Mouse (Mus musculus) kidney, postnatal 0 days (tissue): ENCODE results near the gene Tbrg1. TPM values are rescaled to one million over a fixed set of nuclear protein-coding genes. Genes with fewer than 3 reads are reported as not detected.
A peak's percentile ranks its signal among the peaks of the same experiment; 100 is the strongest.

Experiments used
- ATAC-seq: fragments of 200-750 bp; cut with Nextera tagmentation; replicated peaks from 2 replicates; pipeline ENCODE4 v1.8.0; 2017; ENCODE audit warnings: low read depth, moderate number of reproducible peaks, moderate TSS enrichment, moderate library complexity; ENCODE audit not compliant: low FRiP score
- DNase-seq: peaks from one replicate; pipeline ENCODE4 v3.0.0-alpha.2; 2016; ENCODE audit warnings: low spot score
- H3K27ac ChIP-seq: fragments of 300-500 bp; sonication (generic); 2 replicates; pipeline ENCODE4 v1.5.1; 2014; ENCODE audit warnings: mild to moderate bottlenecking
- H3K27me3 ChIP-seq: fragments of 300-500 bp; sonication (generic); 2 replicates; pipeline ENCODE4 v1.6.1; 2014; ENCODE audit warnings: low read length, mixed read lengths; ENCODE audit not compliant: insufficient read depth
- H3K36me3 ChIP-seq: fragments of 300-500 bp; sonication (generic); 2 replicates; pipeline ENCODE4 v1.6.1; 2014; ENCODE audit warnings: low read length, mixed read lengths; ENCODE audit not compliant: insufficient read depth
- H3K4me1 ChIP-seq: fragments of 300-500 bp; sonication (generic); replicated peaks from 2 replicates; pipeline ENCODE4 v1.6.1; 2014; ENCODE audit warnings: antibody characterized with exemption, low read length, mixed read lengths; ENCODE audit not compliant: insufficient read depth
- H3K4me2 ChIP-seq: fragments of 300-500 bp; sonication (generic); 2 replicates; pipeline ENCODE4 v1.6.1; 2014; ENCODE audit warnings: mild to moderate bottlenecking, low read length, moderate library complexity, mixed read lengths
- H3K4me3 ChIP-seq: fragments of 300-500 bp; sonication (generic); replicated peaks from 2 replicates; pipeline ENCODE4 v1.5.1; 2014; ENCODE audit warnings: low read depth, low read length
- H3K9ac ChIP-seq: fragments of 300-500 bp; sonication (generic); 2 replicates; pipeline ENCODE4 v1.6.1; 2014; ENCODE audit warnings: low read depth, low read length
- H3K9me3 ChIP-seq: fragments of 300-500 bp; sonication (generic); replicated peaks from 2 replicates; pipeline ENCODE4 v1.6.1; 2016; ENCODE audit warnings: low read length, inconsistent platforms, mixed read lengths
- CTCF ChIP-seq: IDR thresholded peaks from 2 replicates; pipeline ENCODE4 v1.5.1; 2016; ENCODE audit warnings: antibody characterized with exemption, low read depth, mild to moderate bottlenecking, moderate library complexity
- WGBS: fragments of 180-500 bp; shearing (Covaris S2); extraction: QIAGEN DNeasy Blood & Tissue Kit; methylation state at CpG from one replicate; pipeline ENCODE4 v1.1.7; 2014; 5-methylcytosine and 5-hydroxymethylcytosine counted together
- polyA plus RNA-seq: library from polyadenylated mRNA; unstranded; fragments of >200 nt; fragmentation: Nextera tagmentation; extraction: Ambion mirVana; gene quantifications from 2 replicates; pipeline ENCODE4 v1.2.1, GENCODE M21; 2015

Tbrg1 gene
- 135 and 144 TPM in 2 replicates for polyA plus RNA-seq

GRCm38 (mm10) chr9:37656931-37657481 is at the start of gene Tbrg1:
Gene Tbrg1, minus strand, starts transcription at chr9:37657312.
- H3K4me2 ChIP-seq, result peak within 1 kb of the TSS; percentile 84
- no peaks in the 10 kb centered on the region for H3K9me3 ChIP-seq
- H3K36me3 ChIP-seq, result peaks cover 20% of the 10 kb centered on the region
- TF ChIP-seq CTCF, result no peak
- peak within 1 kb of the TSS; percentile 60 for H3K9ac ChIP-seq
- H3K27me3 ChIP-seq, result no peaks in the 10 kb centered on the region
- peak within 1 kb of the TSS; percentile 78 for H3K4me3 ChIP-seq
- WGBS, result under 1% methylated on average over 36 of the region's 36 CpGs
- H3K4me1 ChIP-seq, result 0 out of 2 replicates have a peak, but pooled peaks cover 3% of the 10 kb centered on the region
- H3K27ac ChIP-seq, result peak within 1 kb of the TSS; percentile 81
- DNase-seq (peak; percentile 92), ATAC-seq (peak; percentile 99)

GRCm38 (mm10) chr9:37689970-37690686 is 33.0 kb upstream of the Tbrg1 start:
- H3K27ac ChIP-seq, result no peak overlapping the region
- ATAC-seq, result no peak
- H3K27me3 ChIP-seq, result no peaks in the 10 kb centered on the region
- H3K4me2 ChIP-seq, result no peak overlapping the region
- peak; percentile 56 for DNase-seq
- peak; percentile 80 for TF ChIP-seq CTCF
- no peak overlapping the region for H3K4me3 ChIP-seq
- no peaks in the 10 kb centered on the region for H3K36me3 ChIP-seq
- 55% methylated on average over 5 of the region's 5 CpGs for WGBS
- H3K4me1 ChIP-seq, result no peaks in the 10 kb centered on the region
- no peaks in the 10 kb centered on the region for H3K9me3 ChIP-seq
- H3K9ac ChIP-seq, result no peak overlapping the region

- no peak overlapping the region for H3K27ac ChIP-seq
- no peaks in the 10 kb centered on the region for H3K27me3 ChIP-seq
- H3K4me2 ChIP-seq, result no peak overlapping the region
- WGBS, result 31% methylated on average over 3 of the region's 3 CpGs
- H3K9ac ChIP-seq, result no peak overlapping the region
- TF ChIP-seq CTCF, result 0 out of 2 replicates have a peak, but pooled peaks have one; percentile 13
- H3K36me3 ChIP-seq, result no peaks in the 10 kb centered on the region
- H3K4me1 ChIP-seq, result no peaks in the 10 kb centered on the region
- no peak overlapping the region for H3K4me3 ChIP-seq
- no peak for DNase-seq
- no peak for ATAC-seq
- no peaks in the 10 kb centered on the region for H3K9me3 ChIP-seq
Observed at GRCm38 (mm10) chr9:37687941-37688303, 30.8 kb upstream of the Tbrg1 start.

GRCm38 (mm10) chr9:37687288-37687940 is 30.3 kb upstream of the Tbrg1 start:
- no peaks in the 10 kb centered on the region for H3K4me1 ChIP-seq
- TF ChIP-seq CTCF, result no peak
- no peaks in the 10 kb centered on the region for H3K36me3 ChIP-seq
- no peak overlapping the region for H3K27ac ChIP-seq
- H3K4me2 ChIP-seq, result no peak overlapping the region
- WGBS, result 75% methylated on average over 3 of the region's 3 CpGs
- H3K4me3 ChIP-seq, result no peak overlapping the region
- no peak for ATAC-seq
- H3K27me3 ChIP-seq, result no peaks in the 10 kb centered on the region
- no peak for DNase-seq
- H3K9me3 ChIP-seq, result no peaks in the 10 kb centered on the region
- H3K9ac ChIP-seq, result no peak overlapping the region

- DNase-seq (no peak), ATAC-seq (no peak)
- no peak overlapping the region for H3K27ac ChIP-seq
- H3K36me3 ChIP-seq, result no peaks in the 10 kb centered on the region
- no peak overlapping the region for H3K4me2 ChIP-seq
- H3K4me1 ChIP-seq, result no peaks in the 10 kb centered on the region
- H3K9ac ChIP-seq, result no peak overlapping the region
- no peaks in the 10 kb centered on the region for H3K9me3 ChIP-seq
- no peak overlapping the region for H3K4me3 ChIP-seq
- 87% methylated on average over 1 of the region's 1 CpGs for WGBS
- no peaks in the 10 kb centered on the region for H3K27me3 ChIP-seq
- TF ChIP-seq CTCF, result no peak
Observed at GRCm38 (mm10) chr9:37681123-37681522, 24.0 kb upstream of the Tbrg1 start.

- Histone ChIP-seq H3K9me3 (no peaks in the 10 kb centered on the region), H3K36me3 (no peaks in the 10 kb centered on the region), H3K4me3 (no peak overlapping the region), H3K4me2 (no peak overlapping the region), H3K27me3 (no peaks in the 10 kb centered on the region), H3K27ac (no peak overlapping the region), H3K9ac (no peak overlapping the region), H3K4me1 (no peaks in the 10 kb centered on the region)
- TF ChIP-seq CTCF, result no peak
- DNase-seq (no peak), ATAC-seq (no peak)
- 72% methylated on average over 4 of the region's 4 CpGs for WGBS
Observed at GRCm38 (mm10) chr9:37675287-37675686, 18.2 kb upstream of the Tbrg1 start.
